In the genomic region with DNA sequence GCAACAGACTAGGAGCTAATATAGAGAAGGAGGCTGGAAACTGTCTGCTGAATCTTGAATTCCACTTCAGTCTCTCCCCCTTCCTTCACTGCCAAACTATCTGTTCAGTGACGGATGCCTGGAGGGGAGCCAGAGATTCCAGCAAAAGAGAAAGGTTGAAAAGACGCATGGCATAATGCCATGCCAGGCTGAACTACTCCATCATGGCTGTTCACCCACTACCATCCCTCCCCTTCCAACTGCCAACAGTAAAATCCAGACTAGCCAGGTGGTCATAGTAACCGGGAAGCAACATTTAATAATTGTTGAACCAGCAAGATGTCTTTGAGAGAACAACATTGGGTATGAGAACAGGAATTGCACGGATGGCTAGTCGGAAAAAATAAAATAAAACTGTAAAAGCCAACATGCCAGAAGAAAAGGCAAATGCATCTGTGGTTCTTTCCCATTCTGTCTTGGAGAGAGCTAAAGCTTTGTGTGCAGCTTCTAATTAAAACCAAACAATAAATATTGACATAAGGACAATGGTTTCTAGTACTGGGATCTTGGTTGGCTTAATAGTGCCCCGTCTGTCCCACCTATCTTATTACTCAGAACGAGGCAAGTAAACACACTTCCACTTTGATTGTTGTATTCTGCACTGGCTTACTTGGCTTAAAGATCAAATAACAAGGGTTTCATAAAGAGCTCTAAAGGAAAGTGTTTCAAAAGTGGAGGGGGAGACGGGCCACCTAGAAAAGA, we compare ENCODE assay signal across 7 mouse cellular contexts.
DNase-seq lines count a peak whose midpoint lies in the region; ATAC-seq and TF ChIP-seq lines count a peak whose summit lies in the region.

No protein-coding gene starts in this region.

- H3K4me3 ChIP-seq in limb, embryonic 14.5 days (replicated peaks; ENCODE audit: low read length): no peak overlapping the region
- H3K4me3 ChIP-seq in limb, embryonic 10.5 days: no peak overlapping the region
- no peak overlapping the region for H3K4me3 ChIP-seq in hindbrain, postnatal 0 days (ENCODE audit: low read length)
- no peak overlapping the region for H3K4me3 ChIP-seq in midbrain, embryonic 15.5 days

- no peaks in the 10 kb centered on the region for H3K4me1 ChIP-seq in limb, embryonic 14.5 days (ENCODE audit: control insufficient read depth, insufficient read depth, low read length)
- no peaks in the 10 kb centered on the region for H3K4me1 ChIP-seq in limb, embryonic 10.5 days
- H3K4me1 ChIP-seq in hindbrain, postnatal 0 days (ENCODE audit: insufficient read depth, low read length): no peaks in the 10 kb centered on the region
- peaks cover 13% of the 10 kb centered on the region for H3K4me1 ChIP-seq in midbrain, embryonic 15.5 days

- TF ChIP-seq CTCF in hindbrain, postnatal 0 days (IDR thresholded peaks at IDR 0.05; ENCODE audit: low read depth): no peak

- DNase-seq in limb, embryonic 14.5 days (ENCODE audit: low spot score): peak; percentile 39
- no peak for DNase-seq in limb, embryonic 10.5 days (ENCODE audit: low spot score)
- DNase-seq in cerebellum, postnatal 25 days: peak; percentile 8 to 43
- DNase-seq in hindbrain, postnatal 0 days (ENCODE audit: low spot score): peak; percentile 93
- no peak for DNase-seq in left cerebral cortex, adult 11 months (ENCODE audit: low spot score)
- DNase-seq in adipocyte (ENCODE audit: low spot score): no peak

- H3K4me2 ChIP-seq in limb, embryonic 14.5 days (replicated peaks; ENCODE audit: low read depth, low read length, severe bottlenecking): no peak overlapping the region
- peak overlapping the region; percentile 17; the same call in 1 of the 2 replicates for H3K4me2 ChIP-seq in hindbrain, postnatal 0 days (ENCODE audit: low read depth, low read length)
- no peak overlapping the region for H3K4me2 ChIP-seq in midbrain, embryonic 15.5 days

- no peaks in the 10 kb centered on the region for H3K9me3 ChIP-seq in limb, embryonic 14.5 days (ENCODE audit: control insufficient read depth, low read length)
- H3K9me3 ChIP-seq in limb, embryonic 10.5 days (replicated peaks): no peaks in the 10 kb centered on the region
- H3K9me3 ChIP-seq in hindbrain, postnatal 0 days (ENCODE audit: low read length): no peaks in the 10 kb centered on the region
- no peaks in the 10 kb centered on the region for H3K9me3 ChIP-seq in midbrain, embryonic 15.5 days

- H3K9ac ChIP-seq in limb, embryonic 14.5 days (ENCODE audit: low read depth, low read length, severe bottlenecking): no peak overlapping the region
- H3K9ac ChIP-seq in hindbrain, postnatal 0 days (replicated peaks; ENCODE audit: low read length): no peak overlapping the region
- no peak overlapping the region for H3K9ac ChIP-seq in midbrain, embryonic 15.5 days

- no peaks in the 10 kb centered on the region for H3K27me3 ChIP-seq in limb, embryonic 14.5 days (ENCODE audit: control insufficient read depth, insufficient read depth, low read length)
- H3K27me3 ChIP-seq in limb, embryonic 10.5 days (ENCODE audit: low read depth, poor library complexity, severe bottlenecking): no peaks in the 10 kb centered on the region
- no peaks in the 10 kb centered on the region for H3K27me3 ChIP-seq in hindbrain, postnatal 0 days (ENCODE audit: insufficient read depth, low read length)
- H3K27me3 ChIP-seq in midbrain, embryonic 15.5 days (replicated peaks): no peaks in the 10 kb centered on the region

- no peak overlapping the region for H3K27ac ChIP-seq in limb, embryonic 14.5 days (replicated peaks; ENCODE audit: low read depth, low read length)
- no peak overlapping the region for H3K27ac ChIP-seq in limb, embryonic 10.5 days
- H3K27ac ChIP-seq in hindbrain, postnatal 0 days: no peak overlapping the region
- H3K27ac ChIP-seq in midbrain, embryonic 15.5 days: peak overlapping the region; percentile 24; the same call in 1 of the 2 replicates

- no peak for TF ChIP-seq POLR2A in limb, embryonic 14.5 days (IDR thresholded peaks at IDR 0.05; ENCODE audit: borderline replicate concordance, extremely low read depth, insufficient read depth, insufficient read length)

- no peaks in the 10 kb centered on the region for H3K36me3 ChIP-seq in limb, embryonic 14.5 days (ENCODE audit: control insufficient read depth, insufficient read depth, low read length)
- H3K36me3 ChIP-seq in limb, embryonic 10.5 days: no peaks in the 10 kb centered on the region
- H3K36me3 ChIP-seq in hindbrain, postnatal 0 days (ENCODE audit: insufficient read depth, low read length): no peaks in the 10 kb centered on the region
- H3K36me3 ChIP-seq in midbrain, embryonic 15.5 days (replicated peaks): no peaks in the 10 kb centered on the region

- no peak for ATAC-seq in limb, embryonic 14.5 days (ENCODE audit: low FRiP score, low read depth)
- peak; percentile 78 for ATAC-seq in hindbrain, postnatal 0 days
- peak; percentile 72 for ATAC-seq in midbrain, embryonic 15.5 days (replicated peaks)

- WGBS in limb, embryonic 14.5 days: 63% methylated on average over 8 of the region's 8 CpGs
- 81% methylated on average over 8 of the region's 8 CpGs for WGBS in limb, embryonic 10.5 days
- 21% methylated on average over 8 of the region's 8 CpGs for WGBS in hindbrain, postnatal 0 days
- 44% methylated on average over 8 of the region's 8 CpGs for WGBS in midbrain, embryonic 15.5 days

Comparison
In these comparisons a context has a peak if more than half of its experiments do, and no peak if none do; other contexts are left out.
1. DNase-seq: peak in limb, embryonic 14.5 days (single experiment), cerebellum, postnatal 25 days (2 of 2) and hindbrain, postnatal 0 days (single experiment); none in limb, embryonic 10.5 days (single experiment), left cerebral cortex, adult 11 months (single experiment) and adipocyte (single experiment).